Mouse (Mus musculus) heart, embryonic 14.5 days (tissue): Measurements from ENCODE around the gene Iqschfp. TPM values are rescaled to one million over a fixed set of nuclear protein-coding genes. Genes with fewer than 3 reads are reported as not detected.

Source experiments
- ATAC-seq: fragments of 200-750 bp; cut with Nextera tagmentation; 2 replicates; pipeline ENCODE4 v1.8.0; 2017; ENCODE audit warnings: low read depth, moderate TSS enrichment; ENCODE audit not compliant: insufficient number of reproducible peaks, insufficient read depth, low FRiP score
- H3K27ac ChIP-seq, 2 experiments: fragments of 200-500 bp in 1 of 2; fragments of 300-500 bp in 1 of 2; sonication (generic) in 1 of 2; replicated peaks in 1 of 2; 2 replicates each; pipeline ENCODE4 v1.5.1; 2012 to 2014; ENCODE audit warnings: low read depth in 2 of 2, low read length in 2 of 2, control low read depth in 1 of 2, mild to moderate bottlenecking in 1 of 2, mixed read lengths in 1 of 2; ENCODE audit not compliant: control insufficient read depth in 1 of 2, insufficient read depth in 1 of 2
- H3K27me3 ChIP-seq: fragments of 300-500 bp; sonication (generic); 2 replicates; pipeline ENCODE4 v1.6.1; 2014; ENCODE audit warnings: mild to moderate bottlenecking, low read length, control low read depth; ENCODE audit not compliant: control insufficient read depth, insufficient read depth
- H3K36me3 ChIP-seq: fragments of 300-500 bp; sonication (generic); 2 replicates; pipeline ENCODE4 v1.6.1; 2014; ENCODE audit warnings: mild to moderate bottlenecking, control low read depth, low read length, mixed read lengths; ENCODE audit not compliant: control insufficient read depth, insufficient read depth
- H3K4me1 ChIP-seq, 2 experiments: fragments of 200-500 bp in 1 of 2; fragments of 300-500 bp in 1 of 2; sonication (generic) in 1 of 2; 2 replicates each; pipeline ENCODE4 v1.6.1; 2012 to 2014; ENCODE audit warnings: low read length in 2 of 2, control low read depth in 1 of 2, mixed read lengths in 1 of 2; ENCODE audit not compliant: control insufficient read depth in 2 of 2, insufficient read depth in 2 of 2
- H3K4me2 ChIP-seq: fragments of 300-500 bp; sonication (generic); 2 replicates; pipeline ENCODE4 v1.6.1; 2014; ENCODE audit warnings: mild to moderate bottlenecking, low read length
- H3K4me3 ChIP-seq, 2 experiments: fragments of 200-500 bp in 1 of 2; fragments of 300-500 bp in 1 of 2; sonication (generic) in 1 of 2; 2 replicates each; pipeline ENCODE4 v1.5.1; 2012 to 2014; ENCODE audit warnings: low read length in 2 of 2, mild to moderate bottlenecking in 2 of 2, control low read depth in 1 of 2, low read depth in 1 of 2, moderate library complexity in 1 of 2; ENCODE audit not compliant: control insufficient read depth in 1 of 2, insufficient read depth in 1 of 2
- H3K9ac ChIP-seq: fragments of 300-500 bp; sonication (generic); 2 replicates; pipeline ENCODE4 v1.6.1; 2014; ENCODE audit warnings: mild to moderate bottlenecking, low read length
- H3K9me3 ChIP-seq: fragments of 300-500 bp; sonication (generic); 2 replicates; pipeline ENCODE4 v1.6.1; 2016; ENCODE audit warnings: low read length, control low read depth; ENCODE audit not compliant: control insufficient read depth
- whole genome bisulfite sequencing: fragments of 180-500 bp; shearing (Covaris S2); extraction: QIAGEN DNeasy Blood & Tissue Kit; methylation state at CpG from one replicate; pipeline ENCODE4 v1.1.7; 2014; 5-methylcytosine and 5-hydroxymethylcytosine counted together
- polyA plus RNA-seq: library from polyadenylated mRNA; unstranded; fragments of >200 nt; fragmentation: Nextera tagmentation; extraction: Ambion mirVana; gene quantifications from 2 replicates; pipeline ENCODE4 v1.2.1, GENCODE M21; 2014

Gene Iqschfp
- polyA plus RNA-seq, 1 experiment from 2014 or later = not detected

DNA sequence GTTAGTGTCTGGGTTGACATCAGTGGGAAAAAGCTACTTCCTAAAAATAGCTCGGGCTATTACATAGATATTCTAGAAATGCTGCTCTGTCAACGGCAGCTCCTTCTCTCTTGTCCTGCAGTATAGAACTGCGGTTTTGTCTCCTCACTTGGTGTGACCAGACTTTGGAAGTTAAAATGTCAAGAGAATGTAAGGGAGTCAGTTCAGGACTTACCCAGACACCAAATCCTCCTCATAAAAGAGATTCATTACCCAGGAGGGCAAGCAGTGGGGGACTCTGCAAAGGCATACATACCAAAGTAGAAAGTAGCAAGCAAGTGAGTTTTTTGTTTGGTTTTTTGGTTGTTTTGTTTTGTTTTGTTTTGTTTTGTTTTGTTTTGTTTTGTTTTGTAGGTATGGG lies 520.2 kb downstream of the Iqschfp start:
- H3K27ac ChIP-seq = no peak overlapping the region
- H3K9me3 ChIP-seq = no peaks in the 10 kb centered on the region
- 8% methylated on average over 3 of the region's 3 CpGs for WGBS
- H3K4me1 ChIP-seq = peaks cover 1 to 9% of the 10 kb centered on the region in 2 experiments; a peak in 1 of 4 replicates
- H3K4me3 ChIP-seq = no peak overlapping the region
- no peak overlapping the region for H3K4me2 ChIP-seq
- no peak overlapping the region for H3K9ac ChIP-seq
- no peaks in the 10 kb centered on the region for H3K27me3 ChIP-seq
- no peak for ATAC-seq
- H3K36me3 ChIP-seq = no peaks in the 10 kb centered on the region

GRCm38 (mm10) chr3:68419792-68420191 lies 527.8 kb downstream of the Iqschfp start:
- no peaks in the 10 kb centered on the region for H3K9me3 ChIP-seq
- no peak overlapping the region for H3K9ac ChIP-seq
- no peak overlapping the region for H3K4me2 ChIP-seq
- H3K4me1 ChIP-seq = 0 out of 4 replicates have a peak, but pooled peaks cover 0 to 3% of the 10 kb centered on the region in 2 experiments
- H3K36me3 ChIP-seq = no peaks in the 10 kb centered on the region
- no peaks in the 10 kb centered on the region for H3K27me3 ChIP-seq
- WGBS = 84% methylated on average over 4 of the region's 4 CpGs
- H3K4me3 ChIP-seq = no peak overlapping the region
- H3K27ac ChIP-seq = no peak overlapping the region
- ATAC-seq = no peak

DNA sequence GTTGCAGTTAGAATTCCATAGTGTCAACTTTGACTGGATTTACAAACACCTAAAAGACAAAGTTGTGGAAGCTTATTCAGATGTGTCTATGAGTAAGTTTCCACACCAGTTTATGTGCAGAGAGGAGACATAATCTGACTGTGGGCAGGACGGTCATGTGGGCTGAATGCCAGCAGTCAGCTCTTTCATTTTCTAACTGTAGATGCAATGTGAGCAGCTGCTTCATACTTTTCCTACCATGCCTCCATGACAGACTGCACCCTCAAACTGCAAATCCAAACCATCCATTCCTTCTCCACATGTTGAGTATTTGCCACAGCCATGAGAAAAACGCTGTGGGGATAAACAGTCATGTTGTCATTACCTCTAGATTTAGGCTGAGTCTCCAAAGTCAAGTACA lies 528.9 kb downstream of the Iqschfp start:
- 65% methylated on average over 2 of the region's 2 CpGs for WGBS
- no peak for ATAC-seq
- H3K9ac ChIP-seq = no peak overlapping the region
- H3K27me3 ChIP-seq = no peaks in the 10 kb centered on the region
- no peak overlapping the region for H3K4me3 ChIP-seq
- no peak overlapping the region for H3K4me2 ChIP-seq
- H3K4me1 ChIP-seq = peaks cover 0 to 5% of the 10 kb centered on the region in 2 experiments; a peak in 1 of 4 replicates
- H3K27ac ChIP-seq = no peak overlapping the region
- H3K36me3 ChIP-seq = no peaks in the 10 kb centered on the region
- no peaks in the 10 kb centered on the region for H3K9me3 ChIP-seq

DNA sequence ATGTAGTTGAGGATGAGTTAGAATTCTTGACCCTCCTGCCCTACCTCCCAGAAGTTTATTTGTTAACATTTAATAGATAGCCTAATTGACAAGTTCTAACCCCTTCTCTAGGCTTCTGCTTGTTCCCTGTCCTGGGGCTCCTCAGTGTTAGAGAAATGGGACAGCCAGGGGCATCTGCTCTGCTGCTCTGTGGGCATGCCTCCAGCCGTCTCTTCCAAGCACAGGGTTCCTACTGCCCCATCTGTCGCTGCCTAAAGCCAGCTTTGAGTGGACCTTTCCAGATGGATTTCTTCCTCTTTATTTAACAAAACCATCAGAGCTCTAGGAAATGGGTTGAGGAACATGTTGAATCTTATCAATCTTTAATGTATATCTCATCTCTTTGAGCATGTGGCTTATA lies 529.8 kb downstream of the Iqschfp start:
- Histone ChIP-seq H3K36me3 (no peaks in the 10 kb centered on the region), H3K4me2 (no peak overlapping the region), H3K9me3 (no peaks in the 10 kb centered on the region), H3K4me1 (peaks cover 0 to 5% of the 10 kb centered on the region in 2 experiments; a peak in 1 of 4 replicates), H3K27ac (no peak overlapping the region), H3K27me3 (no peaks in the 10 kb centered on the region), H3K4me3 (no peak overlapping the region), H3K9ac (no peak overlapping the region)
- ATAC-seq = no peak
- WGBS = 86% methylated on average over 2 of the region's 2 CpGs

DNA sequence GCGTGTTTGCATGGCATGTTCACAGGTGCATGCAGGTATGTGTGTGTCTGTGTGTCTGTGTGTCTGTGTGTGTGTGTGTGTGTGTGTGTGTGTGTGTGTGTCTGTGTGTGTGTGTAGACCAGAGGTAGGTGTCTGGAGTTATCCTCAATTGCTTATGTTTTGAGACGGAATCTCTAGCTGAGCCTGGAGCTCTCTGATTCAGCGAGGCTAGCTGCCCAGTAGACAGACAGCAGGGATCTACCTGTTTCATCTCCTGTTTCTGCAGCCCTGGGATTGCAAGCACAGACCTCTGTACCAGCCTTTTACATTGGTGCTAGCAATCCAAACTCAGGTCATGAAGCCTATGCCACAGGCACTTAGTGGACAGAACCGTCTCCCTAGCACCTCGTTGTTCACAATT lies 536.0 kb downstream of the Iqschfp start:
- no peak for ATAC-seq
- Histone ChIP-seq H3K36me3 (no peaks in the 10 kb centered on the region), H3K27ac (no peak overlapping the region), H3K4me3 (no peak overlapping the region), H3K9ac (no peak overlapping the region), H3K4me2 (no peak overlapping the region), H3K27me3 (no peaks in the 10 kb centered on the region), H3K9me3 (no peaks in the 10 kb centered on the region), H3K4me1 (peaks cover 0 to 2% of the 10 kb centered on the region in 2 experiments; a peak in 1 of 4 replicates)
- 84% methylated on average over 5 of the region's 5 CpGs for WGBS

GRCm38 (mm10) chr3:68434435-68434834 lies 542.4 kb downstream of the Iqschfp start:
- no peak overlapping the region for H3K4me2 ChIP-seq
- H3K27me3 ChIP-seq = no peaks in the 10 kb centered on the region
- no peak overlapping the region for H3K27ac ChIP-seq
- 77% methylated on average over 7 of the region's 7 CpGs for WGBS
- no peak overlapping the region for H3K4me3 ChIP-seq
- H3K9ac ChIP-seq = no peak overlapping the region
- ATAC-seq = no peak
- no peaks in the 10 kb centered on the region for H3K9me3 ChIP-seq
- no peaks in the 10 kb centered on the region for H3K36me3 ChIP-seq
- no peaks in the 10 kb centered on the region for H3K4me1 ChIP-seq

DNA sequence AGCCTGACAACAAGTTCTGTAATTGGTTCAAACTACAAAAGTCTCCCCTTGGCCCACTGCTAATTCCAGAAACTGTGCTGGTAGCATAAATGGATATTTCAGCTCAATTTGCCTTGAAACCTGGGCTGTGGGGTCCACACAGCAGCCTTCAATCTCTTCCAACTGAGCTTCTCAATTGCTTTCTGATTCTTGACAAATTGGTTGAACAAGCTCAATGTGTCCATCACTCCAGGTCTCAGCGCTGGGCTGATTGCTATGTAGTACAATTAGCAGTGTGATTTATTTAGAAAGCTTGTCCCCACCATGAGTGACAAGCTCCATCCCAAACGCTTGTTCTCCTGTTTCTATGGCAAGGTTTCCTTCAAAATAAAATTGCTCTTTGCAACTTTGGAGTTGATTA lies 542.9 kb downstream of the Iqschfp start:
- no peak overlapping the region for H3K4me2 ChIP-seq
- no peak overlapping the region for H3K9ac ChIP-seq
- WGBS = 67% methylated on average over 2 of the region's 2 CpGs
- no peaks in the 10 kb centered on the region for H3K27me3 ChIP-seq
- no peak overlapping the region for H3K4me3 ChIP-seq
- no peaks in the 10 kb centered on the region for H3K4me1 ChIP-seq
- no peak overlapping the region for H3K27ac ChIP-seq
- H3K9me3 ChIP-seq = no peaks in the 10 kb centered on the region
- H3K36me3 ChIP-seq = no peaks in the 10 kb centered on the region
- no peak for ATAC-seq

DNA sequence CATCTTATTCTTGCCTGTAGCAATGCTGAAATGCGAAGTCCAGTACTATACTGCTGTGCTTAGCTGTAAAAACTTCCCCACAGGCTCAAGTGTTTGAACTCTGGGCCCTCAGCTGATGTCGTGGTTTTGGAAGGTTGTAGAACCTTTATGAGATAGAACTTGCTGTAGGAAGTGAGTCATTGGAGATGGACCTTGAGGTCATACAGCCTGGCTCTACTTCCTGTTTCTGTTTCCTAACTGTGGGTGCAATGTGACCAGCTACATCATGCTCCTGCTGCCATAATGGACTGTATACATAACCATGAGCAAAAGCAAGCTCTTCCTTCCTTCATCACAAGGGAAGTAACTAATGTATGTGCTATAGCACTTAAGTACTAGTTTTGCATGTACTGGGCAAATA lies 556.4 kb downstream of the Iqschfp start:
- Histone ChIP-seq H3K9me3 (no peaks in the 10 kb centered on the region), H3K4me2 (no peak overlapping the region), H3K4me1 (peaks cover 0 to 9% of the 10 kb centered on the region in 2 experiments; a peak in 1 of 4 replicates), H3K27ac (no peak overlapping the region), H3K36me3 (no peaks in the 10 kb centered on the region), H3K4me3 (no peak overlapping the region), H3K27me3 (no peaks in the 10 kb centered on the region), H3K9ac (no peak overlapping the region)
- WGBS = 66% methylated on average over 2 of the region's 2 CpGs
- ATAC-seq = no peak
